Mouse (Mus musculus) fibroblast of lung, adult 2 months (primary cell): Measurements from ENCODE around the gene Met.

Experiments
- DNase-seq: peaks from one replicate; pipeline ENCODE4 v3.0.0-alpha.2; 2011; ENCODE audit warnings: low read depth

Met gene

GRCm38 (mm10) chr6:17492062-17492461 lies 28.5 kb downstream of the Met start:
- no peak for DNase-seq

GRCm38 (mm10) chr6:17495413-17495812 lies 31.8 kb downstream of the Met start:
- DNase-seq = no peak

GRCm38 (mm10) chr6:17497366-17497765 lies 33.8 kb downstream of the Met start:
- no peak for DNase-seq

GRCm38 (mm10) chr6:17498801-17499200 lies 35.2 kb downstream of the Met start:
- no peak for DNase-seq

GRCm38 (mm10) chr6:17501440-17501839 lies 37.8 kb downstream of the Met start:
- DNase-seq = peak; percentile 76

- DNase-seq = no peak
Measured at GRCm38 (mm10) chr6:17502311-17502710, 38.7 kb downstream of the Met start.

- no peak for DNase-seq
Measured at GRCm38 (mm10) chr6:17503724-17504123, 40.1 kb downstream of the Met start.

- DNase-seq = no peak
Measured at GRCm38 (mm10) chr6:17505530-17505929, 41.9 kb downstream of the Met start.

GRCm38 (mm10) chr6:17506831-17507230 lies 43.2 kb downstream of the Met start:
- DNase-seq = no peak

- DNase-seq = no peak
Measured at GRCm38 (mm10) chr6:17508184-17508583, 44.6 kb downstream of the Met start.

GRCm38 (mm10) chr6:17508604-17509372 lies 45.2 kb downstream of the Met start:
- no peak for DNase-seq

GRCm38 (mm10) chr6:17513381-17513780 lies 49.8 kb downstream of the Met start:
- no peak for DNase-seq

GRCm38 (mm10) chr6:17515775-17516460 lies 52.3 kb downstream of the Met start:
- DNase-seq = peak; percentile 23

- DNase-seq = no peak
Measured at GRCm38 (mm10) chr6:17521901-17522717, 58.5 kb downstream of the Met start.

GRCm38 (mm10) chr6:17522917-17523316 lies 59.3 kb downstream of the Met start:
- DNase-seq = no peak

- DNase-seq = no peak
Measured at GRCm38 (mm10) chr6:17529490-17530269, 66.1 kb downstream of the Met start.

GRCm38 (mm10) chr6:17541615-17542014 lies 78.0 kb downstream of the Met start:
- no peak for DNase-seq

GRCm38 (mm10) chr6:17542383-17542782 lies 78.8 kb downstream of the Met start:
- no peak for DNase-seq

- no peak for DNase-seq
Measured at GRCm38 (mm10) chr6:17545480-17545879, 81.9 kb downstream of the Met start.

GRCm38 (mm10) chr6:17546341-17546740 lies 82.7 kb downstream of the Met start:
- DNase-seq = no peak

GRCm38 (mm10) chr6:17546825-17547224 lies 83.2 kb downstream of the Met start:
- no peak for DNase-seq

- DNase-seq = no peak
Measured at GRCm38 (mm10) chr6:17548786-17549185, 85.2 kb downstream of the Met start.
